Mouse (Mus musculus) retina, postnatal 7 days (tissue): ENCODE measurements around the gene Tmem116.

Experiments used
- DNase-seq: peaks from one replicate; pipeline ENCODE4 v3.0.0-alpha.2; 2012; ENCODE audit warnings: low read depth, low spot score

Gene Tmem116

DNA sequence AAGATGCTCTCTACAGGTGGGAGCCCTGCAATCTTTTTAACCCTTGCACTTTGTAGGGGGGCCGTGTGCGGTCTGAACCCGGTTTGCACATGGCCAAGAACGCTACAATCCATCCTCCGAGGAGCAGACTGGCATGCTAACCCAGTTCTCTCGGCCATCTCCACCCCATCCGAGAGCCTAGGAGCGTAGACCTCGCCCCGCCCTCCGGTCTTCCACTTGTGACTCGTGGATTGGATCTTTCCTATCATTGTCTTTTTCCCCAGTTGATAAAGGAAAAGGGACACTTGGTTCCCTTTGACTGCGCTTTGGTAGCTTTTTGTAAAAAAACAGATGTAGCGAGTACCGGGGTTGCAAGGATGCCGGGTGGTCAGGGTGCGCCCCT lies at the start of gene Tmem116:
Tmem116 (plus strand) TSS at position 250 of the 382 bp plus-strand sequence.
- no peak for DNase-seq

GRCm38 (mm10) chr5:121407856-121408255 lies 43.8 kb upstream of the Tmem116 start:
- DNase-seq: no peak

- DNase-seq: no peak
Observed at GRCm38 (mm10) chr5:121410975-121411374, 40.7 kb upstream of the Tmem116 start.

DNA sequence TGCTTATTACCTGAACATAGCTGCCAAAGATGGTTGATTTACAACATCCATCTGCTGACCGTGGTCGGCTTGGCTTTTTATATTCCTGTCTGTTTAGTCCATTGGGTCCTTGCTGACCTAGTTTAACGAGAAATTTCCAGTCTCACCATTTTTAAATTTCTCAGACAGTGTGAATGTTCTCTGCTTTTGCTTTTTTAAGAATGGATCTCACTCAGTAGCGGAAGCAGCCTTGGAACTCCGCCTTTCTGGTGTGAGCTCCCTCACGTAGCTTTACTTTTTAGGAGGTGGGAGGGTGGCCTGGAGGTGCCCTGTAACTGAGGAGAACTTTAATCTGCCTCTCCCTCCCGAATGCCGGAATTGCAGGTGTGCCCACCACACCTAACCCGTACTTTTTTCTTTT lies 31.0 kb upstream of the Tmem116 start:
- no peak for DNase-seq

DNA sequence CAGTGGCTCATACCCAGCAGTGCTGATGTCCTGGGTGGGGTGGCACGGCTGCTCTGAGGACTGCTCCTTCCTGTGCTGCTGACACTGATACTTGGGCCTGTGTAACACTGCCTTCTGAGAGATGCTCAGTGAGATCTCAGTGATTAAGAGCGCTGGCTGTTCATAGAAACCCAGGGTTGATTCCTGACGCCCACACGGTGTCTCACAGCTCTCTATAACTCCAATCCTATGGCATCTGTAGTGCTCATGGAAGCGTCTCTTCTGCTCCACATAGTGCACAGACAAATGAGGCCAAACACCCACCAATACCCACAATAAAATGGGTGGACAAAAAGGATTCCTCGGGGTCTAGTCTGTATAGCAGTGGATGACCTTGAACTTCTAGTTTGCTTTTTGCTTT lies 28.9 kb upstream of the Tmem116 start:
- DNase-seq: no peak

- DNase-seq: no peak
Observed at GRCm38 (mm10) chr5:121423297-121423696, 28.4 kb upstream of the Tmem116 start.

GRCm38 (mm10) chr5:121428954-121429353 lies 22.7 kb upstream of the Tmem116 start:
- no peak for DNase-seq

GRCm38 (mm10) chr5:121438131-121438530 lies 13.6 kb upstream of the Tmem116 start:
- no peak for DNase-seq

GRCm38 (mm10) chr5:121438756-121439155 lies 12.9 kb upstream of the Tmem116 start:
- DNase-seq: no peak

DNA sequence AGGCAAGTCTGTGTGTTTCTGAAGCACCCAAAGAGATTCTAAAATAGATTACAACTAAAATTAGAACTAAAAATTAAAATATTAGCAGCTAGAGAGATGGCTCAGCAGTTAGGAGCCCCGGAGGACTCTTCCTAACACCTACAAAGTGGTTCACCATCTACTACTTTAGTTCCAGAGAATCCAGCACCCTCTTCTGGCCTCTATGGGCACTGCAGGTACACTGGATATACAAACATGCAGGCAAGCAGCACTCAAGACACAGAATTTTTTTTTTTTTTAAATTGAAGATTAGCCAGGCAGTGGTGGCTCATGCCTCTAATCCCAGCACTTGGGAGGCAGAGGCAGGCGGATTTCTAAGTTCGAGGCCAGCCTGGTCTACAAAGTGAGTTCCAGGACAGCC lies 8.1 kb upstream of the Tmem116 start:
- DNase-seq: no peak

- DNase-seq: no peak
Observed at GRCm38 (mm10) chr5:121444870-121445269, 6.8 kb upstream of the Tmem116 start.

DNA sequence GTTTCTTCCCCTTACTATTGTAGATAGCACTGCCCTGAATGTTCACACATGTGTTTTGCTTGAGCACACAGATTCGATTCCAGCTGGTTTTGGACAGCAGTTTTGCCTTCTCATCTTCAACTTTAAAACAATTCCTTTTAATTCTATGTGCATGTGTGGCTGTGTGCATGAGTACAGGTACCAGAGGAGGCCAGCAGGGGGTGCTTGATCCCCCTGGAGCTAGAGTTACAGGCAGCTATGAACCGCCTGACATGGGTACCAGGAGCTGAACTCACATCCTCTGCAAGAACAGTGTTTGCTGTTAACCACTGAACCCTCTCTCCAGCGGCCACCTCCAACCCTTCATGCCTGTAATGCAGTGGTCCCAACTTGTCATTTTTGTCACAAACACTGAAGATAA lies 3.2 kb upstream of the Tmem116 start:
- no peak for DNase-seq

DNA sequence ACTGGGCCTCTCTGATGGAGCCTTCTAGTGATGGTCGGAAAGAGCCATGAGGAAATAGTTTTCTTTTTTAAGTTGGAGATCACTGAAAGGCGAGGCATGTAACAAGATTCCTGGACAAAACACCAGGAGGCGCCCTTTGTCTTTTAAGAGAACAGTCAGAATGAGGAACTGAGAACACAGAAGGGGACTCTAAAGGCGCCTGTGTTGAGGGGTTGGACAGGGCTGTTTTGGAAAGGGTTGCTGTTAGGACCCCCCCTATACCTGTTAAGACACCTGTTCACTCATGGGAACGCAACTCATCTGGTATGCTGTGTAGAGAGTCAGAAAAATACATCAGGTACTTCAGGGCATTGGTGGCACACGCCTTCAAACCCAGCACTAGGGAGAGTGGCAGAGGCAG lies 1.7 kb upstream of the Tmem116 start:
- no peak for DNase-seq

- no peak for DNase-seq
Observed at GRCm38 (mm10) chr5:121450476-121450875, 1.2 kb upstream of the Tmem116 start.

- DNase-seq: no peak
Observed at GRCm38 (mm10) chr5:121451203-121451602, 490 bp upstream of the Tmem116 start.

- DNase-seq: peak; percentile 96
Observed at GRCm38 (mm10) chr5:121452026-121452869, 555 bp downstream of the Tmem116 start, which contains the start of gene Erp29. TSS of gene Erp29 (minus strand) at chr5:121452506.

GRCm38 (mm10) chr5:121452906-121453305 lies 1.2 kb downstream of the Tmem116 start:
- no peak for DNase-seq

- no peak for DNase-seq
Observed at GRCm38 (mm10) chr5:121453743-121454502, 2.2 kb downstream of the Tmem116 start.

DNA sequence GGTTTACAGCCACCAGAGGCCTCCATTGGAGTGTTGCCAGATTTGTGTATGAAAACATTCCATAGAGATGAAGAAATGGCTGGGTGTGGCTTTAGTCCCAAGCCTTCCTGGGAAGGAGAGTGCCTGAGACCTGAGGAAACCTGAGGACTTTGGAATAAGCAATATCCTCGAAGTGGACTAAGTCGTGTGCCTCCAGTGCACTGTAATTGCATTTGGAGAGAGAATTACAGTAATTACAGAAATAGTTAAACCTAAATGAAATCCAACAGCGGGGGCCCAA lies 2.8 kb downstream of the Tmem116 start:
- DNase-seq: no peak

DNA sequence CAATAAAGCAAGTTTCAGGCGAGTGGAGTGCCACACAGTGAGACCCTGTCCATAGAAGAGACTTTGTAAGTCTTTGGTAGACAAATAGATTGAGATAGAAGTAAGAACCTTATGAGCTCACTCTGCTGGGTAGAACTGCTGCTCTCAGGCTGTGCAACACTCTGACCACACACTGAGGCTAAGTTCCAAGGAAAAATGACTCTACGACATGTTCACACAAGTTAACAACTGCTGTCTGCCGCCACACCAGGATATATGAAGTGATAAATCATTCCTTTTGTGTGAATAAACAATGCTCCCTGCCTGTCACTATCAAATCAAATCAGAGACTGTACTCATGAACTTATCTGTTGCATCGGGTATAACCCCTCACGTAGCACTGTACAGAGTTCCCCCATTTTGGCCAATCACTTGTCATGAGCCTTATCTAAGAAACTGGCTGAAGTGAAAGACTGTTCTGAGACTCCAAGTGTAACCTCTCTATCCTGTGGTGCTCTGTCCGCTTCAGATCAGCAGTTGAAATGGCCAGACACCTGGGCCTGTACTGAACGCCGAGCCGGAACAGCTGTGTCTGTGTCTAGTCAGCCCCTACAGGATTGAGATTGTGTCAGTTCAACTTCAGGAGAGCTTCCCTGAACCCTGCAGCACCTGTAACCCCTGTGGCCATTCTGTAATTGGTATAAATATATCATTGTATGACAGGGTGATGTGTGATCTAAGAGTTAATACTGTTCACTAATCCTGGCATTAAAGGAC lies 4.0 kb downstream of the Tmem116 start:
- DNase-seq: no peak

GRCm38 (mm10) chr5:121461339-121462170 lies 9.9 kb downstream of the Tmem116 start:
- DNase-seq: no peak

- DNase-seq: no peak
Observed at GRCm38 (mm10) chr5:121462171-121462502, 10.4 kb downstream of the Tmem116 start.
